10 mouse cellular contexts compared by ENCODE assay signal in genomic region chr12:79880346-79880745, GRCm38 (mm10).
DNase-seq lines count a peak whose midpoint lies in the region; ATAC-seq and TF ChIP-seq lines count a peak whose summit lies in the region.
"Had no signal": no experiment of that assay in that cellular context is flagged by ENCODE, and none has a peak within 500 bp of the region (broad histone marks: within the 10 kb centered on the region; RNA-seq: fewer than 3 reads in every experiment).

No protein-coding gene starts in this region.

- H3K36me3 ChIP-seq in kidney, postnatal 0 days (ENCODE audit: insufficient read depth, low read length): no peaks in the 10 kb centered on the region
- no peaks in the 10 kb centered on the region for H3K36me3 ChIP-seq in embryonic facial prominence, embryonic 14.5 days (ENCODE audit: control insufficient read depth, insufficient read depth, low read length)
- H3K36me3 ChIP-seq in hindbrain, embryonic 15.5 days: no peaks in the 10 kb centered on the region
- H3K36me3 ChIP-seq in neural tube, embryonic 15.5 days: no peaks in the 10 kb centered on the region

- H3K4me1 ChIP-seq in kidney, postnatal 0 days (replicated peaks; ENCODE audit: insufficient read depth, low read length): peaks cover 18% of the 10 kb centered on the region
- H3K4me1 ChIP-seq in embryonic facial prominence, embryonic 14.5 days (ENCODE audit: control insufficient read depth, insufficient read depth, low read length): peaks cover 32% of the 10 kb centered on the region
- peaks cover 22% of the 10 kb centered on the region for H3K4me1 ChIP-seq in hindbrain, embryonic 15.5 days (replicated peaks)
- peaks cover 29% of the 10 kb centered on the region for H3K4me1 ChIP-seq in neural tube, embryonic 15.5 days

- no peaks in the 10 kb centered on the region for H3K9me3 ChIP-seq in kidney, postnatal 0 days (replicated peaks; ENCODE audit: low read length)
- peaks cover 5% of the 10 kb centered on the region; the same call in 1 of the 2 replicates for H3K9me3 ChIP-seq in embryonic facial prominence, embryonic 14.5 days (ENCODE audit: control insufficient read depth, low read length)
- no peaks in the 10 kb centered on the region for H3K9me3 ChIP-seq in hindbrain, embryonic 15.5 days
- H3K9me3 ChIP-seq in neural tube, embryonic 15.5 days (replicated peaks): no peaks in the 10 kb centered on the region

- no peak overlapping the region for H3K4me2 ChIP-seq in kidney, postnatal 0 days (ENCODE audit: low read length)
- no peak overlapping the region for H3K4me2 ChIP-seq in embryonic facial prominence, embryonic 14.5 days (ENCODE audit: low read depth, low read length)
- no peak overlapping the region for H3K4me2 ChIP-seq in hindbrain, embryonic 15.5 days
- H3K4me2 ChIP-seq in neural tube, embryonic 15.5 days: no peak overlapping the region

- H3K27ac ChIP-seq in kidney, postnatal 0 days: peak overlapping the region; percentile 73
- H3K27ac ChIP-seq in embryonic facial prominence, embryonic 14.5 days (replicated peaks; ENCODE audit: low read depth, low read length): peak overlapping the region; percentile 78
- peak overlapping the region; percentile 18; the same call in 1 of the 2 replicates for H3K27ac ChIP-seq in hindbrain, embryonic 15.5 days (replicated peaks)
- H3K27ac ChIP-seq in neural tube, embryonic 15.5 days (replicated peaks): peak overlapping the region; percentile 68; the same call in 1 of the 2 replicates

- no peak overlapping the region for H3K9ac ChIP-seq in kidney, postnatal 0 days (ENCODE audit: low read depth, low read length)
- H3K9ac ChIP-seq in embryonic facial prominence, embryonic 14.5 days (ENCODE audit: low read depth, low read length): peak overlapping the region; percentile 32; the same call in 1 of the 2 replicates
- no peak overlapping the region for H3K9ac ChIP-seq in hindbrain, embryonic 15.5 days
- no peak overlapping the region for H3K9ac ChIP-seq in neural tube, embryonic 15.5 days (replicated peaks)

- no peak for ATAC-seq in kidney, postnatal 0 days (replicated peaks; ENCODE audit: low FRiP score, low read depth)
- ATAC-seq in embryonic facial prominence, embryonic 14.5 days (ENCODE audit: low read depth): peak; percentile 32; the same call in 1 of the 2 replicates
- no peak for ATAC-seq in hindbrain, embryonic 15.5 days (ENCODE audit: low FRiP score, low read depth)
- no peak for ATAC-seq in neural tube, embryonic 15.5 days (ENCODE audit: low FRiP score)

- TF ChIP-seq CTCF in kidney, postnatal 0 days (IDR thresholded peaks at IDR 0.05; ENCODE audit: low read depth): no peak

- 49% methylated on average over 4 of the region's 4 CpGs for WGBS in kidney, postnatal 0 days
- WGBS in embryonic facial prominence, embryonic 14.5 days: 28% methylated on average over 4 of the region's 4 CpGs
- WGBS in hindbrain, embryonic 15.5 days: 60% methylated on average over 4 of the region's 4 CpGs
- 59% methylated on average over 4 of the region's 4 CpGs for WGBS in neural tube, embryonic 15.5 days

- no peak overlapping the region for H3K4me3 ChIP-seq in kidney, postnatal 0 days (replicated peaks; ENCODE audit: low read depth, low read length)
- no peak overlapping the region for H3K4me3 ChIP-seq in embryonic facial prominence, embryonic 14.5 days (ENCODE audit: low read depth, low read length)
- H3K4me3 ChIP-seq in hindbrain, embryonic 15.5 days: no peak overlapping the region
- no peak overlapping the region for H3K4me3 ChIP-seq in neural tube, embryonic 15.5 days (replicated peaks)
- H3K4me3 ChIP-seq: erythroblast, embryonic 14.5 days had no signal

- DNase-seq in kidney, postnatal 0 days (ENCODE audit: low spot score): no peak
- no peak for DNase-seq in kidney, postnatal 14 days
- peak; percentile 80 for DNase-seq in embryonic facial prominence, embryonic 14.5 days (ENCODE audit: low spot score)
- DNase-seq in ovary, adult 18-20 months (ENCODE audit: low spot score): no peak
- no peak for DNase-seq in cerebellum, postnatal 4 days (ENCODE audit: low spot score in 2 of 2)
- DNase-seq in gastrocnemius, postnatal 25 days: no peak
- DNase-seq: thymus, adult 2 months had no signal

- H3K27me3 ChIP-seq in kidney, postnatal 0 days (ENCODE audit: insufficient read depth, low read length): no peaks in the 10 kb centered on the region
- H3K27me3 ChIP-seq in embryonic facial prominence, embryonic 14.5 days (replicated peaks; ENCODE audit: control insufficient read depth, insufficient read depth, low read length): no peaks in the 10 kb centered on the region
- H3K27me3 ChIP-seq in hindbrain, embryonic 15.5 days: no peaks in the 10 kb centered on the region
- no peaks in the 10 kb centered on the region for H3K27me3 ChIP-seq in neural tube, embryonic 15.5 days (replicated peaks)

Comparison
In these comparisons a context has a peak if more than half of its experiments do, and no peak if none do; other contexts are left out.
1. H3K27ac ChIP-seq: peak in every context shown above with its lines; median percentile 78 in embryonic facial prominence, embryonic 14.5 days; 73 in kidney, postnatal 0 days; 68 in neural tube, embryonic 15.5 days; 18 in hindbrain, embryonic 15.5 days.